Mouse (Mus musculus) heart, adult 2 months (tissue): ENCODE data around the gene Olfr1501. TPM values are rescaled to one million over a fixed set of nuclear protein-coding genes. Genes with fewer than 3 reads are reported as not detected.
A peak's percentile ranks its signal among the peaks of the same experiment; 100 is the strongest.
"Not testable (repeated sequence)": the region's sequence is repeated elsewhere in the genome, so short reads cannot be mapped to it uniquely, and the experiment has no call there.

Source experiments
- DNase-seq, 2 experiments: peaks; one replicate each; pipeline ENCODE4 v3.0.0; 2021
- H3K27ac ChIP-seq: fragments of 200-600 bp; 2 replicates; pipeline ENCODE4 v1.8.1; 2022
- H3K27me3 ChIP-seq: fragments of 200-500 bp; 2 replicates; pipeline ENCODE4 v1.6.1; 2012; ENCODE audit warnings: mild to moderate bottlenecking, low read length, inconsistent platforms, mixed read lengths; ENCODE audit not compliant: control insufficient read depth, insufficient read depth
- H3K36me3 ChIP-seq: fragments of 200-500 bp; 2 replicates; pipeline ENCODE4 v1.6.1; 2012; ENCODE audit warnings: low read length, inconsistent platforms; ENCODE audit not compliant: control insufficient read depth, insufficient read depth
- H3K4me1 ChIP-seq: fragments of 200-500 bp; 2 replicates; pipeline ENCODE4 v1.6.1; 2011; ENCODE audit warnings: low read length; ENCODE audit not compliant: control insufficient read depth, insufficient read depth
- H3K4me3 ChIP-seq: fragments of 200-600 bp; 2 replicates; pipeline ENCODE4 v1.8.1; 2022
- H3K79me2 ChIP-seq: fragments of 200-500 bp; replicated peaks from 2 replicates; pipeline ENCODE4 v1.6.1; 2012; ENCODE audit warnings: mild to moderate bottlenecking, inconsistent platforms, low read length, moderate library complexity, mixed read lengths; ENCODE audit not compliant: control insufficient read depth, insufficient read depth
- H3K9ac ChIP-seq: fragments of 200-500 bp; 2 replicates; pipeline ENCODE4 v1.6.1; 2012; ENCODE audit warnings: low read depth, mild to moderate bottlenecking, control low read depth, inconsistent platforms, low read length, mixed read lengths
- CTCF ChIP-seq: fragments of 200-600 bp; IDR thresholded peaks from 2 replicates; pipeline ENCODE4 v1.8.1; 2022; ENCODE audit warnings: antibody characterized with exemption, mild to moderate bottlenecking, moderate library complexity
- EP300 ChIP-seq: fragments of 200-500 bp; IDR thresholded peaks from 2 replicates; pipeline ENCODE4 v1.6.1; 2011; ENCODE audit warnings: low read depth, low read length, control low read depth; ENCODE audit not compliant: insufficient read depth
- POLR2A ChIP-seq: fragments of 200-500 bp; IDR thresholded peaks from 2 replicates; pipeline ENCODE4 v1.6.1; 2011; ENCODE audit warnings: mild to moderate bottlenecking, low read depth, low read length, control low read depth; ENCODE audit not compliant: insufficient read depth
- WGBS: fragments of 180-500 bp; shearing (Covaris S2); methylation state at CpG from one replicate; pipeline ENCODE4 v1.1.7; 2018; 5-methylcytosine and 5-hydroxymethylcytosine counted together
- intact Hi-C: fragments of 180-260 bp; cut with DNase I; formaldehyde crosslinking; loops from one replicate; pipeline ENCODE4 v1.15.1; 2025
- polyA plus RNA-seq: library from polyadenylated mRNA; depleted of rRNA; stranded (reverse); fragments of >200 nt; gene quantifications from 2 replicates; pipeline ENCODE4 v1.2.3, GENCODE M21; 2012; rRNA removed
- total RNA-seq, 2 experiments: library from RNA; stranded (reverse); gene quantifications; 2 replicates each; pipeline ENCODE4 v1.2.3; 2021

Gene Olfr1501
- total and polyA plus RNA-seq, 3 experiments, result not detected

DNA sequence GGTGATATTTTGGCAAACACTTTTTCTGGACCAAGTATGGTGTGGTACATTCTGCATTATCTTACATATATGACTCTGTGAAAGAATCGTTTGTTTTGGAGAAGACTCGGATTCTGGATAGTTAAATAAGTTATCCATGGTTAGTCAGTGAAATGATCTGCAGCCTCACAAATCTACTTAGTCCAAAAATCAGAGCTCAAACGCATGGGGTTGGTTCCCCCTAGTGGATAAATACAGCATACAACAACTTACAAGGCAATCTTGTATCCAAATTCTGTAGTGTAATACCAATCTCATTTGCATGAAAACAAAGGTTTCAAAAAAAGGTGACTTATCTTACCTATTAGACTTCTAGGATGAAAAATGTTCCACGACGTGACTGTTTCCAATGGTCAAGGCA is 31.7 kb downstream of the Olfr1501 start:
- Histone ChIP-seq H3K79me2 (no peaks in the 10 kb centered on the region), H3K9ac (no peak overlapping the region), H3K27me3 (no peaks in the 10 kb centered on the region), H3K4me1 (no peaks in the 10 kb centered on the region), H3K4me3 (no peak overlapping the region), H3K36me3 (no peaks in the 10 kb centered on the region), H3K27ac (no peak overlapping the region)
- TF ChIP-seq EP300, result no peak
- TF ChIP-seq CTCF, result peak; percentile 25
- no peak for TF ChIP-seq POLR2A
- intact Hi-C loops, result no loop called here
- WGBS, result 21% methylated on average over 5 of the region's 5 CpGs
- no peak for DNase-seq

DNA sequence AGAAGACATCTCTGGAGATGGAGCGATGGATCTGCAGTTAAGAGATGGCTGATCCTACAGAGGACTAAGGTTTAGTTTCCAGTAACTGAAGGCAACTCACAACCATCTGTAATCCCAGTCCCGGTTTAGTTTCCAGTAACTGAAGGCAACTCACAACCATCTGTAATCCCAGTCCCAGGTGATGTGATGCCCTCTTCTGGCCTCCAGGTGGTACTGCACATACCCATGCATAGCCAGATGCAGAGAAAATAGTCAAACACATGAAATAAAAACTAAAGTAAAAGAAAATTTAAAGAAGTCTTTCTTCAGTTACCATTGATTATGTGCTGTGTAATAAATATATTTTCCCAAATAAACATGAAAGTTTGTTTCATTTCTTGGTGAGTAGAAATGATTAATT is 37.7 kb downstream of the Olfr1501 start:
- intact Hi-C loops, result no loop called here
- no peaks in the 10 kb centered on the region for H3K79me2 ChIP-seq
- WGBS, result 55% methylated on average over 2 of the region's 2 CpGs

DNA sequence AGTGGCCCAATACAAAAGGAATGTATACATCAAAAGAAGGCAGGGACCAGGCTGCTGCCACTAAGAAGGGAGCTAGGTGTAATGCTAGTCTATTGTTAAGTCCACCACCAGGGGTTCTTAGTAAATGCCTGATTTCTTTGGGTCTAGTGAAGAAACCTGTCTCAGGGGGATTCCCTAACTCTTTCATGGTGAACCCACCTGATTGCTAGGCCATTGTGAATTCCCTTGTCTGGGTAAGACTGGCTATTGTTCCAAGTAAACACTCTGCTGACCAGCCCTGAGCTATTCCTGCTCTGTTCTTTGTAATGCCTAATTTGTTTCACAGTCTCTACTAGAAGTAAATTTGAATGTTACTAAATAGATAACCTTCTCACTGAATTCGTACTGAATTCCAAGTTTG is 45.0 kb downstream of the Olfr1501 start:
- H3K36me3 ChIP-seq, H3K9ac ChIP-seq, H3K27me3 ChIP-seq, H3K4me1 ChIP-seq, H3K4me3 ChIP-seq, DNase-seq, H3K27ac ChIP-seq, H3K79me2 ChIP-seq, intact Hi-C loops: not testable (repeated sequence)
- 37% methylated on average over 1 of the region's 1 CpGs for WGBS

More for the DNA sequence above, 37.7 kb downstream of the Olfr1501 start:
- no peak for TF ChIP-seq EP300
- TF ChIP-seq CTCF, result peak; percentile 33
- H3K27me3 ChIP-seq, result no peaks in the 10 kb centered on the region
- no peak overlapping the region for H3K27ac ChIP-seq
- H3K36me3 ChIP-seq, result no peaks in the 10 kb centered on the region
- no peak for DNase-seq
- H3K4me3 ChIP-seq, result no peak overlapping the region
- no peak overlapping the region for H3K9ac ChIP-seq
- no peaks in the 10 kb centered on the region for H3K4me1 ChIP-seq

DNA sequence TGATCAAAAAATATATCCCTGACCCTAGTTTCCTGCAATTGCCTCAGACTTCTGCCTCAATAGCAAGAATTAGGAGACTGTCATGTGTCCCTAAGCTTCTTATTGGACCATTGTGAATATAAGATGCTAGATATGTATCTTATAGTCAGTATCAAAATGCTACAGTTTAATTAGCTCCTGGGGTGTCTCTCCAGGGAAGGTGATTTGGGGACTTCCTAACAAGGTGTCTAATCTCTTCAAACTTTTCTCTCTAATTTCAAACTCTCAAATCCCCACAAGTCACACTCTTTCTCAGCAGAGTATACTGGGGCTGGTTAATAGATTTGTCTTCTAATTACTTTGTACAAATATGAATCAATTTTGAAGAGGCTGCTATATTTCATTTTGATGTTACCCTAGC is 52.4 kb downstream of the Olfr1501 start, which contains the start of gene Olfr1497:
TSS of gene Olfr1497 (minus strand) at position 101 of the 400 bp plus-strand sequence.
- no peak within 1 kb of the TSS for H3K9ac ChIP-seq
- no peak for TF ChIP-seq POLR2A
- no peak for TF ChIP-seq CTCF
- TF ChIP-seq EP300, result no peak
- no peak for DNase-seq
- no peaks in the 10 kb centered on the region for H3K36me3 ChIP-seq
- no peak within 1 kb of the TSS for H3K27ac ChIP-seq
- intact Hi-C loops, result no loop called here
- no peaks in the 10 kb centered on the region for H3K79me2 ChIP-seq
- no peaks in the 10 kb centered on the region for H3K4me1 ChIP-seq
- H3K4me3 ChIP-seq, result no peak within 1 kb of the TSS
- no peaks in the 10 kb centered on the region for H3K27me3 ChIP-seq

Other genes starting within 250 kb of the Olfr1501 start
- gene Olfr1487, start 233.3 kb downstream of the Olfr1501 start, total RNA-seq, result not detected
- gene Olfr1487, start 233.3 kb downstream of the Olfr1501 start, polyA plus RNA-seq, result not detected in 2 replicates
- gene Olfr1489, start 219.1 kb downstream of the Olfr1501 start, total RNA-seq, result not detected
- not detected in 2 replicates for gene Olfr1489, start 219.1 kb downstream of the Olfr1501 start, polyA plus RNA-seq
- gene Olfr1490, start 199.6 kb downstream of the Olfr1501 start, total RNA-seq, result not detected
- gene Olfr1490, start 199.6 kb downstream of the Olfr1501 start, polyA plus RNA-seq, result not detected in 2 replicates
- gene Olfr1491, start 153.4 kb downstream of the Olfr1501 start, total RNA-seq, result not detected
- gene Olfr1491, start 153.4 kb downstream of the Olfr1501 start, polyA plus RNA-seq, result not detected in 2 replicates
- gene Olfr1493-ps1, start 127.4 kb downstream of the Olfr1501 start, total RNA-seq, result not detected
- gene Olfr1493-ps1, start 127.4 kb downstream of the Olfr1501 start, polyA plus RNA-seq, result not detected in 2 replicates
- gene Olfr1494, start 111.0 kb downstream of the Olfr1501 start, total RNA-seq, result not detected
- gene Olfr1494, start 111.0 kb downstream of the Olfr1501 start, polyA plus RNA-seq, result not detected in 2 replicates
- gene Olfr1495, start 86.1 kb downstream of the Olfr1501 start, total RNA-seq, result not detected
- gene Olfr1495, start 86.1 kb downstream of the Olfr1501 start, polyA plus RNA-seq, result not detected in 2 replicates
- not detected for gene Olfr1496, start 72.8 kb downstream of the Olfr1501 start, total RNA-seq
- not detected in 2 replicates for gene Olfr1496, start 72.8 kb downstream of the Olfr1501 start, polyA plus RNA-seq
- not detected for gene Olfr1497, start 52.5 kb downstream of the Olfr1501 start, total RNA-seq
- gene Olfr1497, start 52.5 kb downstream of the Olfr1501 start, polyA plus RNA-seq, result not detected in 2 replicates
- gene Olfr1499, start 31.2 kb downstream of the Olfr1501 start, total RNA-seq, result not detected
- not detected in 2 replicates for gene Olfr1499, start 31.2 kb downstream of the Olfr1501 start, polyA plus RNA-seq
- not detected for gene Olfr1500, start 20.2 kb downstream of the Olfr1501 start, total RNA-seq
- gene Olfr1500, start 20.2 kb downstream of the Olfr1501 start, polyA plus RNA-seq, result not detected in 2 replicates
- gene Olfr1502, start 11.1 kb upstream of the Olfr1501 start, total RNA-seq, result not detected
- gene Olfr1502, start 11.1 kb upstream of the Olfr1501 start, polyA plus RNA-seq, result not detected in 2 replicates
- not detected for gene Olfr1504, start 47.2 kb upstream of the Olfr1501 start, total RNA-seq
- gene Olfr1504, start 47.2 kb upstream of the Olfr1501 start, polyA plus RNA-seq, result not detected in 2 replicates
- gene Olfr1505, start 62.8 kb upstream of the Olfr1501 start, total RNA-seq, result not detected
- gene Olfr1505, start 62.8 kb upstream of the Olfr1501 start, polyA plus RNA-seq, result not detected in 2 replicates